Mouse (Mus musculus) stomach, postnatal 0 days (tissue): ENCODE data around the gene Hmces.

Source experiments
- CTCF ChIP-seq: IDR thresholded peaks from 2 replicates; pipeline ENCODE4 v1.5.1; 2016; ENCODE audit warnings: antibody characterized with exemption, low read depth, mild to moderate bottlenecking, moderate library complexity
- EP300 ChIP-seq: optimal IDR thresholded peaks from 2 replicates; pipeline ENCODE3; 2016; ENCODE audit warnings: antibody characterized with exemption

DNA sequence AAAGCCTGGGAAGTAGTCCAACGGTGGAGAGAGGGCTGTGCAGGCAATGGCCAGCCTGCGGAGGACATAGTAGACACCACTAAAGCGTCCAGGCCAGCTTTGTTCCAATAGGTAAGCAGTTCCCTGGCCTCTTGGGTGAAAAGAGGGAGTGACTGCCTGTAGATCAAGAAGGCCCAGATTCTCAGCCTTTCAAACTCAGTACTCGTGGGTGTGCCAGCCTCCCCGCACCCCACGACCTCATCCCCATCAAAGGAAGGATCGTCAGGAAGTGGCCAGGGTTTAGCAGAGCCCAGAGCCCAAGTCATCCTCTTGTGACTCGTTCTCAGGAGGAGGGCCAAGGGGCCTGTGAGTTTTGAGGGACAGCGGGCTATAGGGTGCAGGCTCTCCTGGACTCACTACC lies 68.8 kb downstream of the Hmces start:
- TF ChIP-seq CTCF (no peak), EP300 (no peak)
